16 mouse cellular contexts compared by ENCODE assay signal in genomic region chr11:90200826-90201225, GRCm38 (mm10). TPM values are rescaled to one million over a fixed set of nuclear protein-coding genes. Genes with fewer than 3 reads are reported as not detected.
A peak's percentile ranks its signal among the peaks of the same experiment; 100 is the strongest.
DNase-seq lines count a peak whose midpoint lies in the region; ATAC-seq lines count a peak whose summit lies in the region.
"Had no signal": no experiment of that assay in that cellular context is flagged by ENCODE, and none has a peak within 500 bp of the region (broad histone marks: within the 10 kb centered on the region; RNA-seq: fewer than 3 reads in every experiment).

No protein-coding gene starts in this region.

- ATAC-seq in granulocyte monocyte progenitor cell, adult 5-6 weeks (replicated peaks; ENCODE audit: poor library complexity, severe bottlenecking) = peak; percentile 67
- ATAC-seq in megakaryocyte progenitor cell, adult 5-6 weeks (replicated peaks; ENCODE audit: poor library complexity) = 0 out of 2 replicates have a peak, but pooled peaks have one; percentile 54
- ATAC-seq: forebrain, embryonic 13.5 days; forebrain, embryonic 15.5 days; forebrain, postnatal 0 days had no signal

- peak; percentile 37 for DNase-seq in 416B (ENCODE audit: low read depth)
- DNase-seq in thymus, postnatal 0 days (ENCODE audit: low spot score) = no peak
- no peak for DNase-seq in left cerebral cortex, adult 8-10 months (ENCODE audit: low spot score in 2 of 2)
- no peak for DNase-seq in lung, postnatal 25 days (ENCODE audit: low spot score)
- DNase-seq: adrenal gland, adult 2 months; adrenal gland, postnatal 25 days; cerebellum, adult 11-12 months; cerebellum, adult 2 months; cerebellum, adult 9-10 months; cerebellum, postnatal 10 days; cerebellum, postnatal 25 days; forebrain, postnatal 0 days had no signal

RNA-seq across cellular contexts. Expression of gene Gm45716, which starts 13.3 kb away (rescaled TPM):
- total RNA-seq in granulocyte monocyte progenitor cell, adult 5-6 weeks (2014; fragmentation: Nextera tagmentation) = 6.9 and 8.3 TPM in 2 replicates
- total RNA-seq in granulocyte monocyte progenitor cell, adult 5-6 weeks (2017) = 9.1 and 10.1 TPM in 2 replicates
- 4.5 and 5.7 TPM in 2 replicates for total RNA-seq in megakaryocyte progenitor cell, adult 5-6 weeks (2015)
- total RNA-seq in megakaryocyte progenitor cell, adult 5-6 weeks (2017) = 7.0 and 12.2 TPM in 2 replicates
- polyA plus RNA-seq in thymus, postnatal 0 days (2015; fragmentation: Nextera tagmentation; extraction: Ambion mirVana) = 19.6 and 25.6 TPM in 2 replicates
- 1 to 10 TPM; 2.6 to 4.5 (median 3.6) TPM for total RNA-seq in left cerebral cortex, adult 8-10 months (2022)

RNA-seq across cellular contexts. Expression of gene Mmd, which starts 48.4 kb away (rescaled TPM):
- total RNA-seq in granulocyte monocyte progenitor cell, adult 5-6 weeks (2014; fragmentation: Nextera tagmentation) = 14.0 and 17.9 TPM in 2 replicates
- 10.6 and 21.5 TPM in 2 replicates for total RNA-seq in granulocyte monocyte progenitor cell, adult 5-6 weeks (2017)
- total RNA-seq in megakaryocyte progenitor cell, adult 5-6 weeks (2015) = 19.0 and 20.5 TPM in 2 replicates
- 16.0 and 17.7 TPM in 2 replicates for total RNA-seq in megakaryocyte progenitor cell, adult 5-6 weeks (2017)
- polyA plus RNA-seq in thymus, postnatal 0 days (2015; fragmentation: Nextera tagmentation; extraction: Ambion mirVana) = 18.3 and 19.2 TPM in 2 replicates
- total RNA-seq in left cerebral cortex, adult 8-10 months (2022) = 100 to 1,000 TPM; 184 to 215 (median 198) TPM

Comparison
In these comparisons a context has a peak if more than half of its experiments do, and no peak if none do; other contexts are left out.
1. RNA of gene Mmd, which starts 48.4 kb away (total RNA-seq): 184 to 215 TPM in left cerebral cortex, adult 8-10 months; 16.0 to 20.5 TPM in megakaryocyte progenitor cell, adult 5-6 weeks and 10.6 to 21.5 TPM in granulocyte monocyte progenitor cell, adult 5-6 weeks; every median in the first group is over 4 times any median in the second.